Comparison of ENCODE assay signal across 8 mouse cellular contexts in the genomic region with DNA sequence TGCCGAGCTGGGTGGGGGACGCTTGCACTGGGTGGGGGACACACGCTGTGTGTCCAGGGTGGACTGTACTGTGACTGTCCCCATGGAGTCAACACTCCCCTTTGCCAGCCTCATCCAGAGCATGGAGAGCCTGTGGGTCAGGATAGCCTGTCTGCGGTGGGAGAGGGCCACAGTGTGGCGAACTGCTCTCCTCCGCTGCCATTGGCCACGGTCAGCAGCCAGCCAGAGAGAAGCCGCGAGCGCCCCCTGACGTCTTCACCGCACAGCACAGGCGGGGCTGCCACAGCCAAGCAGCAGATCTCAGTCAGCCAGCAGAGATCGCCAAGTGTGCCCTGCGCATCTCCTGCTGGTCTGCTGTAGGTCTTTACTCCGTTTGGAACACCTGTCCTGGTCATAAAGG. TPM values are rescaled to one million over a fixed set of nuclear protein-coding genes. Genes with fewer than 3 reads are reported as not detected.
A peak's percentile ranks its signal among the peaks of the same experiment; 100 is the strongest.
DNase-seq lines count a peak whose midpoint lies in the region; ATAC-seq and TF ChIP-seq lines count a peak whose summit lies in the region.

No protein-coding gene starts in this region.

- H3K9ac ChIP-seq in kidney, embryonic 14.5 days (ENCODE audit: low read depth, low read length): no peak overlapping the region
- no peak overlapping the region for H3K9ac ChIP-seq in limb, embryonic 13.5 days
- no peak overlapping the region for H3K9ac ChIP-seq in midbrain, embryonic 15.5 days

- H3K4me2 ChIP-seq in kidney, embryonic 14.5 days (replicated peaks; ENCODE audit: low read depth, low read length): 0 out of 2 replicates have a peak overlapping the region, but pooled peaks have one; percentile 8
- H3K4me2 ChIP-seq in limb, embryonic 13.5 days (replicated peaks): peak overlapping the region; percentile 39
- peak overlapping the region; percentile 10; the same call in 1 of the 2 replicates for H3K4me2 ChIP-seq in midbrain, embryonic 15.5 days

- 5% methylated on average over 16 of the region's 16 CpGs for WGBS in heart, embryonic 10.5 days
- WGBS in kidney, embryonic 14.5 days: 6% methylated on average over 16 of the region's 16 CpGs
- WGBS in limb, embryonic 13.5 days: 7% methylated on average over 16 of the region's 16 CpGs
- 7% methylated on average over 16 of the region's 16 CpGs for WGBS in midbrain, embryonic 15.5 days

- DNase-seq in 3134 (ENCODE audit: extremely low read depth, insufficient read length, low spot score): peak; percentile 66
- DNase-seq in adrenal gland, postnatal 4 days (ENCODE audit: low spot score in 2 of 2): peak; percentile 84 to 88
- DNase-seq in heart, embryonic 10.5 days (ENCODE audit: low spot score): peak; percentile 96
- peak; percentile 50 to 75 for DNase-seq in spleen, postnatal 10 days (ENCODE audit: low spot score in 2 of 2)

- no peak for TF ChIP-seq POLR2A in embryonic fibroblast, embryonic 13.5 days (IDR thresholded peaks at IDR 0.05; ENCODE audit: low read depth, low read length)

- H3K4me3 ChIP-seq in embryonic fibroblast, embryonic 13.5 days (ENCODE audit: insufficient read depth, low read length): no peak overlapping the region
- H3K4me3 ChIP-seq in heart, embryonic 10.5 days: peak overlapping the region; percentile 29; the same call in 1 of the 2 replicates
- no peak overlapping the region for H3K4me3 ChIP-seq in kidney, embryonic 14.5 days (ENCODE audit: low read length)
- H3K4me3 ChIP-seq in limb, embryonic 13.5 days: no peak overlapping the region
- H3K4me3 ChIP-seq in midbrain, embryonic 15.5 days: no peak overlapping the region

- peak; percentile 69 for TF ChIP-seq CTCF in embryonic fibroblast, embryonic 13.5 days (IDR thresholded peaks at IDR 0.05; ENCODE audit: borderline replicate concordance, insufficient read depth, low read length)

- peaks cover 4% of the 10 kb centered on the region; the same call in 1 of the 2 replicates for H3K4me1 ChIP-seq in embryonic fibroblast, embryonic 13.5 days (ENCODE audit: control insufficient read depth, insufficient read depth, low read length)
- peaks cover 68% of the 10 kb centered on the region for H3K4me1 ChIP-seq in heart, embryonic 10.5 days
- peaks cover 23% of the 10 kb centered on the region for H3K4me1 ChIP-seq in kidney, embryonic 14.5 days (ENCODE audit: control insufficient read depth, insufficient read depth, low read length)
- H3K4me1 ChIP-seq in limb, embryonic 13.5 days: peaks cover 29% of the 10 kb centered on the region
- peaks cover 21% of the 10 kb centered on the region for H3K4me1 ChIP-seq in midbrain, embryonic 15.5 days

- H3K27ac ChIP-seq in embryonic fibroblast, embryonic 13.5 days (ENCODE audit: insufficient read depth, low read length): no peak overlapping the region
- H3K27ac ChIP-seq in heart, embryonic 10.5 days: peak overlapping the region; percentile 89
- H3K27ac ChIP-seq in kidney, embryonic 14.5 days (ENCODE audit: low read depth, low read length): no peak overlapping the region
- no peak overlapping the region for H3K27ac ChIP-seq in limb, embryonic 13.5 days
- peak overlapping the region; percentile 43; the same call in 1 of the 2 replicates for H3K27ac ChIP-seq in midbrain, embryonic 15.5 days

- H3K27me3 ChIP-seq in heart, embryonic 10.5 days (ENCODE audit: insufficient read depth, poor library complexity, severe bottlenecking): no peaks in the 10 kb centered on the region
- no peaks in the 10 kb centered on the region for H3K27me3 ChIP-seq in kidney, embryonic 14.5 days (ENCODE audit: control insufficient read depth, insufficient read depth, low read length)
- no peaks in the 10 kb centered on the region for H3K27me3 ChIP-seq in limb, embryonic 13.5 days
- H3K27me3 ChIP-seq in midbrain, embryonic 15.5 days (replicated peaks): no peaks in the 10 kb centered on the region

- no peaks in the 10 kb centered on the region for H3K9me3 ChIP-seq in heart, embryonic 10.5 days
- no peaks in the 10 kb centered on the region for H3K9me3 ChIP-seq in kidney, embryonic 14.5 days (ENCODE audit: control insufficient read depth, low read length)
- no peaks in the 10 kb centered on the region for H3K9me3 ChIP-seq in limb, embryonic 13.5 days
- H3K9me3 ChIP-seq in midbrain, embryonic 15.5 days: no peaks in the 10 kb centered on the region

- no peaks in the 10 kb centered on the region for H3K36me3 ChIP-seq in heart, embryonic 10.5 days
- no peaks in the 10 kb centered on the region for H3K36me3 ChIP-seq in kidney, embryonic 14.5 days (ENCODE audit: control insufficient read depth, insufficient read depth, low read length)
- H3K36me3 ChIP-seq in limb, embryonic 13.5 days: no peaks in the 10 kb centered on the region
- no peaks in the 10 kb centered on the region for H3K36me3 ChIP-seq in midbrain, embryonic 15.5 days (replicated peaks)

- peak; percentile 85 for ATAC-seq in kidney, embryonic 14.5 days (ENCODE audit: low FRiP score, low TSS enrichment)
- ATAC-seq in limb, embryonic 13.5 days (ENCODE audit: low FRiP score, low read depth): peak; percentile 84
- peak; percentile 90 for ATAC-seq in midbrain, embryonic 15.5 days (replicated peaks)

RNA-seq across cellular contexts. Expression of a gene that starts 42.6 kb away (rescaled TPM):
- 1 to 10 TPM; 1.0 to 1.1 TPM for total RNA-seq in adrenal gland, postnatal 4 days (2021)
- polyA plus RNA-seq in embryonic fibroblast, embryonic 13.5 days (2011; ENCODE audit: insufficient read length, low read depth, missing spikeins): 2.1 and 2.5 TPM in 2 replicates
- 0.40 and 0.57 TPM in 2 replicates for polyA plus RNA-seq in heart, embryonic 10.5 days (2016; fragmentation: Nextera tagmentation; extraction: Ambion mirVana)
- polyA plus RNA-seq in kidney, embryonic 14.5 days (2014; fragmentation: Nextera tagmentation; extraction: Ambion mirVana): 0.41 and 0.77 TPM in 2 replicates
- polyA plus RNA-seq in limb, embryonic 13.5 days (2015; fragmentation: Nextera tagmentation; extraction: Ambion mirVana): 1.3 and 1.5 TPM in 2 replicates
- polyA plus RNA-seq in midbrain, embryonic 15.5 days (2015; fragmentation: Nextera tagmentation; extraction: Ambion mirVana): 0.14 and 0.21 TPM in 2 replicates

Comparison
In these comparisons a context has a peak if more than half of its experiments do, and no peak if none do; other contexts are left out.
1. H3K27ac ChIP-seq: peak in heart, embryonic 10.5 days (single experiment) and midbrain, embryonic 15.5 days (single experiment); none in embryonic fibroblast, embryonic 13.5 days (single experiment), kidney, embryonic 14.5 days (single experiment) and limb, embryonic 13.5 days (single experiment).
2. Peak in every context shown above with its lines, with median percentiles within 50 percentile points of each other: DNase-seq, ATAC-seq and H3K4me2 ChIP-seq.